Mouse (Mus musculus) left cerebral cortex, adult 18-20 months (tissue): ENCODE measurements around the gene Dmrt2. TPM values are rescaled to one million over a fixed set of nuclear protein-coding genes. Genes with fewer than 3 reads are reported as not detected.

ENCODE experiments used
- DNase-seq, 2 experiments: peaks; one replicate each; pipeline ENCODE4 v3.0.0; 2021 to 2022; ENCODE audit warnings: low spot score in 2 of 2, mixed read lengths in 1 of 2
- total RNA-seq, 2 experiments: library from RNA; stranded (reverse); gene quantifications; 2 replicates each; pipeline ENCODE4 v1.2.3; 2021

The Dmrt2 gene
- total RNA-seq, 2 experiments from 2014 or later: 1.6 TPM

- DNase-seq: no peak
Measured at GRCm38 (mm10) chr19:25674744-25675143, 2.5 kb downstream of the Dmrt2 start.

GRCm38 (mm10) chr19:25675866-25676440, 3.7 kb downstream of the Dmrt2 start:
- no peak for DNase-seq

- DNase-seq: no peak
Measured at GRCm38 (mm10) chr19:25698850-25699249, 26.6 kb downstream of the Dmrt2 start.

- DNase-seq: peak; percentile 18 to 48
Measured at GRCm38 (mm10) chr19:25713382-25713781, 41.2 kb downstream of the Dmrt2 start.

GRCm38 (mm10) chr19:25714927-25715326, 42.7 kb downstream of the Dmrt2 start:
- DNase-seq: no peak

- no peak for DNase-seq
Measured at GRCm38 (mm10) chr19:25722616-25723015, 50.4 kb downstream of the Dmrt2 start.

Other genes starting within 250 kb of the Dmrt2 start
- not detected for gene Dmrt1, start 166.8 kb upstream of the Dmrt2 start, total RNA-seq
- not detected for gene Dmrt3, start 62.1 kb upstream of the Dmrt2 start, total RNA-seq